Mouse (Mus musculus) kidney, adult 8-10 months (tissue): ENCODE results near the gene Ttc7b.

ENCODE experiments used
- DNase-seq, 2 experiments: peaks; one replicate each; pipeline ENCODE4 v3.0.0; 2022

Gene Ttc7b

GRCm38 (mm10) chr12:100293956-100294355 is 226.7 kb downstream of the Ttc7b start:
- DNase-seq, result peak; percentile 37 to 51

- peak in 1 of 2 experiments; percentile 15 for DNase-seq
These were observed 229.6 kb downstream of the Ttc7b start for GRCm38 (mm10) chr12:100290711-100291685.

GRCm38 (mm10) chr12:100290178-100290531 is 230.5 kb downstream of the Ttc7b start:
- no peak for DNase-seq

GRCm38 (mm10) chr12:100289267-100290177 is 231.1 kb downstream of the Ttc7b start:
- peak; percentile 76 to 86 for DNase-seq

- DNase-seq, result peak; percentile 35 to 63
These were observed 232.6 kb downstream of the Ttc7b start for GRCm38 (mm10) chr12:100288018-100288417.

GRCm38 (mm10) chr12:100287565-100287964 is 233.1 kb downstream of the Ttc7b start:
- DNase-seq, result no peak

- no peak for DNase-seq
These were observed 237.3 kb downstream of the Ttc7b start for GRCm38 (mm10) chr12:100283283-100283682.

GRCm38 (mm10) chr12:100282025-100282885 is 238.4 kb downstream of the Ttc7b start:
- no peak for DNase-seq

- DNase-seq, result peak; percentile 88 to 89
These were observed 239.4 kb downstream of the Ttc7b start for GRCm38 (mm10) chr12:100280972-100281794.

- DNase-seq, result no peak
These were observed 240.7 kb downstream of the Ttc7b start for GRCm38 (mm10) chr12:100279898-100280297.

- DNase-seq, result no peak
These were observed 242.3 kb downstream of the Ttc7b start for GRCm38 (mm10) chr12:100278358-100278757.

GRCm38 (mm10) chr12:100277534-100277905 is 243.1 kb downstream of the Ttc7b start:
- no peak for DNase-seq

- DNase-seq, result peak; percentile 67 to 74
These were observed 243.8 kb downstream of the Ttc7b start for GRCm38 (mm10) chr12:100276607-100277533.

- DNase-seq, result peak; percentile 75 to 81
These were observed 244.8 kb downstream of the Ttc7b start for GRCm38 (mm10) chr12:100275850-100276249.

GRCm38 (mm10) chr12:100273033-100273432 is 247.6 kb downstream of the Ttc7b start:
- DNase-seq, result no peak

GRCm38 (mm10) chr12:100269967-100270662 is 250.5 kb downstream of the Ttc7b start:
- no peak for DNase-seq

- peak in 1 of 2 experiments; percentile 40 for DNase-seq
These were observed 252.6 kb downstream of the Ttc7b start for GRCm38 (mm10) chr12:100268011-100268410.

- no peak for DNase-seq
These were observed 254.9 kb downstream of the Ttc7b start for GRCm38 (mm10) chr12:100265546-100266309.

GRCm38 (mm10) chr12:100264941-100265340 is 255.7 kb downstream of the Ttc7b start:
- no peak for DNase-seq
